8 mouse cellular contexts compared by ENCODE assay signal in the genomic region with DNA sequence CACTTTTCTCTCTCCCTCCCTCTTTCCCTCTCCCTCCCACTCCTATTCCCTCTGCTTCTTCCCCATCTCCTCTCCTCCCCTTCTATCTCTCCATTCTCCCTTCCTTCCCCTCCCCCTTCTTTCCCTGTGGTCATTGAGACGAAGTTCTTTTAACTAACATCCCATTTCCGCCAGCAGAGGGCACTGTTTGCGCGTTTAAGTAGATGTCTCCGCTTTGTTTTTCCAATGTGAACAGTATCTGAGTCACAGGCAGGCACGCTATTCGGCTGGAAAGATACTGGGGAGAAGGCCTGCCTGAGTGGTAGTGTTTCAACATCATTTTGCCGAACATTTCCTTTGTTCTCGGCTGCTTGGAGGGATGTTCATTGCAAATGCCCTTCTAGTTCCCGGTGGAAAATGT.
DNase-seq lines count a peak whose midpoint lies in the region; ATAC-seq lines count a peak whose summit lies in the region.

No protein-coding gene starts in this region.

- no peak overlapping the region for H3K4me2 ChIP-seq in hindbrain, embryonic 15.5 days

- H3K27ac ChIP-seq in hindbrain, embryonic 15.5 days (replicated peaks), result peak overlapping the region; percentile 49

- peak; percentile 93 for ATAC-seq in hindbrain, embryonic 15.5 days (ENCODE audit: low FRiP score, low read depth)

- no peak overlapping the region for H3K9ac ChIP-seq in hindbrain, embryonic 15.5 days

- no peaks in the 10 kb centered on the region for H3K36me3 ChIP-seq in hindbrain, embryonic 15.5 days

- H3K4me1 ChIP-seq in hindbrain, embryonic 15.5 days (replicated peaks), result peaks cover 6% of the 10 kb centered on the region

- H3K27me3 ChIP-seq in hindbrain, embryonic 15.5 days, result no peaks in the 10 kb centered on the region

- no peak overlapping the region for H3K4me3 ChIP-seq in hindbrain, embryonic 15.5 days

- H3K9me3 ChIP-seq in hindbrain, embryonic 15.5 days, result no peaks in the 10 kb centered on the region

- WGBS in hindbrain, embryonic 15.5 days, result 3% methylated on average over 10 of the region's 10 CpGs

- DNase-seq in R1 (ENCODE audit: low read depth, low spot score), result peak; percentile 90
- peak; percentile 93 to 96 for DNase-seq in cerebellum, postnatal 25 days
- DNase-seq in gastrocnemius, adult 18-20 months (ENCODE audit: low spot score), result peak; percentile 92
- peak; percentile 80 to 88 for DNase-seq in layer of hippocampus, postnatal 36 days
- peak; percentile 93 for DNase-seq in lung, postnatal 25 days (ENCODE audit: low spot score)
- DNase-seq in retina, embryonic 14.5 days (ENCODE audit: low spot score), result peak; percentile 97
- peak; percentile 91 for DNase-seq in thymus, postnatal 4 days
